Mouse (Mus musculus): ENCODE data around the gene Hsfy2.

GRCm38 (mm10) chr1:56685053-56685557 is 47.9 kb upstream of the Hsfy2 start:
- TF ChIP-seq POLR2A (IDR thresholded peaks at IDR 0.05; ENCODE audit: insufficient read length, low read depth), result no peak
- no peak for TF ChIP-seq USF1 (IDR thresholded peaks at IDR 0.05; ENCODE audit: low read depth)
- no peak for TF ChIP-seq MAX (IDR thresholded peaks at IDR 0.05; ENCODE audit: low read depth)
- TF ChIP-seq CEBPB (IDR thresholded peaks at IDR 0.05; ENCODE audit: insufficient read depth, poor library complexity, severe bottlenecking), result no peak
- TF ChIP-seq E2F4 (IDR thresholded peaks at IDR 0.05; ENCODE audit: insufficient read depth), result no peak
- no peak for TF ChIP-seq TCF12 (IDR thresholded peaks at IDR 0.05; ENCODE audit: insufficient read depth, poor library complexity, severe bottlenecking)
- TF ChIP-seq MYOD1 (IDR thresholded peaks at IDR 0.05; ENCODE audit: control insufficient read depth in 1 of 3, insufficient read length in 2 of 3, low read depth in 2 of 3), result no peak
- TF ChIP-seq POLR2AphosphoS2 (IDR thresholded peaks at IDR 0.05; ENCODE audit: insufficient read length, low read depth), result no peak
- TF ChIP-seq SRF (IDR thresholded peaks at IDR 0.05; ENCODE audit: control insufficient read depth, insufficient read length, low read depth), result no peak
- TF ChIP-seq REST (IDR thresholded peaks at IDR 0.05; ENCODE audit: insufficient read depth, insufficient read length), result no peak
- TF ChIP-seq TCF3 (IDR thresholded peaks at IDR 0.05; ENCODE audit: insufficient read length, low read depth), result no peak

Measured in myocyte (in vitro differentiated cells).